Mouse (Mus musculus) embryo, embryonic 9.5 days (tissue): ENCODE measurements around the gene Adtrp.

ENCODE experiments used
- DNase-seq: peaks from one replicate; pipeline ENCODE4 v3.0.0-alpha.2; 2017; ENCODE audit errors: extremely low spot score

Gene Adtrp

GRCm38 (mm10) chr13:41779603-41780180 is 67.8 kb downstream of the Adtrp start:
- DNase-seq: no peak

GRCm38 (mm10) chr13:41773812-41774376 is 73.6 kb downstream of the Adtrp start:
- no peak for DNase-seq

GRCm38 (mm10) chr13:41771061-41771460 is 76.4 kb downstream of the Adtrp start:
- DNase-seq: no peak

- no peak for DNase-seq
Observed at GRCm38 (mm10) chr13:41767941-41768340, 79.5 kb downstream of the Adtrp start.

GRCm38 (mm10) chr13:41761986-41762385 is 85.5 kb downstream of the Adtrp start:
- DNase-seq: no peak

- DNase-seq: no peak
Observed at GRCm38 (mm10) chr13:41760484-41760883, 87.0 kb downstream of the Adtrp start.

- no peak for DNase-seq
Observed at GRCm38 (mm10) chr13:41758550-41759465, 88.7 kb downstream of the Adtrp start.

GRCm38 (mm10) chr13:41753114-41753513 is 94.4 kb downstream of the Adtrp start:
- no peak for DNase-seq

GRCm38 (mm10) chr13:41750481-41750880 is 97.0 kb downstream of the Adtrp start:
- no peak for DNase-seq

- no peak for DNase-seq
Observed at GRCm38 (mm10) chr13:41748866-41749265, 98.6 kb downstream of the Adtrp start.

GRCm38 (mm10) chr13:41747691-41748090 is 99.8 kb downstream of the Adtrp start:
- DNase-seq: no peak

- peak; percentile 28 for DNase-seq
Observed at GRCm38 (mm10) chr13:41746971-41747615, 100.4 kb downstream of the Adtrp start.

GRCm38 (mm10) chr13:41740456-41741085 is 106.9 kb downstream of the Adtrp start:
- no peak for DNase-seq

- no peak for DNase-seq
Observed at GRCm38 (mm10) chr13:41737628-41738309, 109.7 kb downstream of the Adtrp start.

- no peak for DNase-seq
Observed at GRCm38 (mm10) chr13:41729660-41730059, 117.8 kb downstream of the Adtrp start.

GRCm38 (mm10) chr13:41727803-41728202 is 119.7 kb downstream of the Adtrp start:
- no peak for DNase-seq

GRCm38 (mm10) chr13:41719331-41719730 is 128.2 kb downstream of the Adtrp start:
- DNase-seq: no peak

- no peak for DNase-seq
Observed at GRCm38 (mm10) chr13:41718051-41718450, 129.4 kb downstream of the Adtrp start.
